Mouse (Mus musculus) frontal cortex, postnatal 25 days (tissue): ENCODE data around the gene Slc30a7.

Experiments used
- DNase-seq, 2 experiments: peaks; one replicate each; pipeline ENCODE4 v3.0.0; 2022; ENCODE audit warnings: low spot score in 2 of 2

The Slc30a7 gene

DNA sequence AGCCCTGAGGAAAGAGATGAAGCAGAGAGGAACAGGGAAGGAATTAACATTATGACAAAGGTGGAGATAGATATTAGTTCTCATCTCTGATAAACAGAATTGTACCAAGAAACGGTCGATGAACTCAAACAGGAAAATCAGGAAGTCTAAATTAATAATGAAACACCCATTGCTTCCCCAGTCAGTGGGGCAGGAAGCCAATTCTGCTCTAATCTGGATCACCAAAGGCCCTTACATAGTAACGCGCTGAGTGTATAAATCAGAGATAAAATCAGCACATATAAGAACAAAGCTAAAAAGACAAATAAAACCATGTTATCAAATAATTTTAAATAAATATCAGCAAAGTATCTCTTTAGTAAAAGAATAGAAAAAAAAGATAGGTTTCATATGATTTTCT is 15.1 kb downstream of the Slc30a7 start:
- no peak for DNase-seq

DNA sequence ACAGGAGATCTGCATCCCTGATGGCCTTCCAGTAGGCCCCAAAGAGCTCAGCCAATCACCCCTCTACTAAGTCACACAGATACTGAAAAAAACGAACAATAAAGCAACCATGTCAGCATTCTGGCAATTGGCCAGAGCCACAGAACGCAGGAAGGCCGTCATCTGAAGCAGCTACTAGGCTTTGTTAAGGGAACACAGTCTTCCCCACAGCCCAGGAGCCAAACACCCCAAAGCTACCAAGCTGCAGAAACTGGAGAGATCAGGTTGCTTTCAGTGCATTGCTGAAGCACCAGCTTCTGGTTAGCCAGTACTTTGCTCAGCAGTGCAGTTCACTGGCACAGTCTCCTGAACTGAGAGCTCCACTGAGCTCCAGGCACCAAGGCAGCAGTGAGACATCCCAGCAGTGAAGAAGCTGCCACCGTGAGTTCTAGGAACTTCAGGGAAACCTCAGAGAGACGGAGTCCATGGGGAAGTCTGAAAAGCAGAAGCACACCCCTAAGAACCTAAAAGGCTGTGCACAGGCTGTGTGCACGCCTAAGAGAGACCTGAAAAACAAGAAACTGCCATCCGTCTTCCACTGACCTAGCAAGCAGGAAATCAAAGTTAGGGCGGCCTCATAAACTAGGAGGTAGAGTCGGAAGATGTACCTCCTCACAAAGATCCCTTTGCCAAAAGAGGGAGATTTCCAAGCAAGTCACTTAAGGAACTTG is 21.9 kb downstream of the Slc30a7 start:
- DNase-seq: no peak

GRCm38 (mm10) chr3:115984653-115985052 is 22.6 kb downstream of the Slc30a7 start:
- no peak for DNase-seq

- DNase-seq: no peak
Measured at GRCm38 (mm10) chr3:115983217-115983616, 24.0 kb downstream of the Slc30a7 start.

DNA sequence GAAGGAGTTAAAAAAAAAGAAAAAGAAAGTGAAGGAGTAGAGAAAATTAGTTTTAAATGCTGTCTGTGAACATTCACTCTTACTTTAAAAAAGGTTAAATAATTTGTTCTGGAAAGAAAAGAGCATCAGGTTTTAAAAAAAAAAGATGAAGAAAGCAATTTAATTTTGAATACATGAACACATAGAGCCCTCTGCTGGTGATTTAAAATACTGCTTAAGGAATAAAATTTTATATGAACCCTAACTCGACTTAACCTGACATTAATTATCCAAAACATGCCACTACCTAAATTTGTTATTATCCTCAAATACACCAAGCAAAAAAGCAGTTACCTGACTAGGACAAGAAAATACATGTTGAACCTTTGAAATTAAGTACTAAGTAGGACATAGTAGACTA is 28.2 kb downstream of the Slc30a7 start:
- no peak for DNase-seq

GRCm38 (mm10) chr3:115974995-115975394 is 32.2 kb downstream of the Slc30a7 start:
- DNase-seq: no peak

DNA sequence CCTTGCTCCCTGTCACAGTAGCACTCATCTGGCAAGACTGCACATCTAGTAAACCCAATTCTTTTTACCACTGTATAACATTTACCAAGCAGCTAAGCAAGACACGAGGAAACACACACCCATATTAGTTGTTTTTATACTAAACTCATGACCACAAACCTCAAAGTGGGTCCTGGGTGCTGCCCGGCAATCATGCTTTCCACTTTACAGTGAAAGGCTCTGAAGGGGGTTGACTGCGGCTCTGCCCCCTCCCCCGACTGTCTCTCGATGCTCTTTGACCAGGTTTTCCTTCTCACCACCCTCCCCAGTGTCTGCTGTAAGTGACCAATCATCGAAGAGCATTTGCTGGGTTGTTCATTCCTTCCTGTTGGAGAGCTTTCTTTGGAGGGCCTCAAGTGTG is 33.0 kb downstream of the Slc30a7 start:
- no peak for DNase-seq

DNA sequence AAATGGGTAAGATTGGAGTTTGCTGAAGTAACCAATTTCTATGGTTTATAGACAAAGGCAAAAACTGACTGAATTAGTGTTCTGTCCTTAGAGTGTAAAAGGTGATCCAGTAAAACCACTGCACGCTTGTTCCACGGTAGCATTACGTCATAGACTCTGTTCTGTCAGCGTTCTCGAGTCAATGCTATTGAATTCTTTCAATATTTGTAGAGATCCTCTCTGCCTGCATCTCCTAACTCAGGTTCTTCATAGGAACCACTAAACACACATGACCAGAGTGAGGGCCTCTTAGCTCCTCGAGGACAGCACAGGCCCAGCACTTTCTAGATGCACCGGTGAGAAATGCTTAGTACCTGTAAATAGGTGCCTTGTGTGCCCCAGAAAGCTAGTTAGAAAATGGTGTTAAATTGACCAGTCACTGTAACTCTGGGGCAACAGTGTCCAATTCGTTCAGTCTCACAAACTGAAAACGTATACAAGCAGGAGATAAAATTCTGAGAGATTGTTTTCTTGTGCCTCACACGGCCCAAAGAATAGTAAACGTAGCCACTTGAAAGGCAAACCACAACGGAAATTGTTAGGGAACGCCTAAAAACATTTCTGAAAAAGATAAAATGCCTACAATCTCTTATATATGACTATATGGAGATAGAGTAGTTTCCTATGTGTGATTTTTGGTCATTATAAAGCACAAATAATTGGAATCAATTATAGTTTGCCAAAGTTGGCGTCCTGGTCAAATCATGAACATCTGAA is 35.1 kb downstream of the Slc30a7 start:
- DNase-seq: no peak

GRCm38 (mm10) chr3:115971045-115971785 is 36.0 kb downstream of the Slc30a7 start:
- DNase-seq: no peak

- DNase-seq: no peak
Measured at GRCm38 (mm10) chr3:115968745-115969530, 38.3 kb downstream of the Slc30a7 start.

DNA sequence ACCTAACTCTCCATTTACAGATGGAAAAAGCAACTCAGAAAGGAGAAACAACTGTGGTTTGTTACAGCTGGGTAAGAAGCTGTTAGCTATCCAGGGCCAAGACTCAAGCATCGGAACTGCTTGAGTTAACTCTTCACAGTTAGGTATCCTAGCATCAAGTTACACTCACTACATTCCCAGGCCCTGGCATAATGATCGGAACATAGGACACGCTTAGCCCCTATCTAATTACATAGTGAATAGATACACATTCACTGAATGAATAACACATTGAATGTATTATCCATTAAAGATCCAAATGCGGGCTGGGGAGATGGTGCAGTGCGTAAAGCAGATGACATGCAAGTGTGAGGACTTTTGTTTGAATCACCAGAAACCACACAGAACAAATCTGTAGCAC is 43.1 kb downstream of the Slc30a7 start:
- DNase-seq: no peak

DNA sequence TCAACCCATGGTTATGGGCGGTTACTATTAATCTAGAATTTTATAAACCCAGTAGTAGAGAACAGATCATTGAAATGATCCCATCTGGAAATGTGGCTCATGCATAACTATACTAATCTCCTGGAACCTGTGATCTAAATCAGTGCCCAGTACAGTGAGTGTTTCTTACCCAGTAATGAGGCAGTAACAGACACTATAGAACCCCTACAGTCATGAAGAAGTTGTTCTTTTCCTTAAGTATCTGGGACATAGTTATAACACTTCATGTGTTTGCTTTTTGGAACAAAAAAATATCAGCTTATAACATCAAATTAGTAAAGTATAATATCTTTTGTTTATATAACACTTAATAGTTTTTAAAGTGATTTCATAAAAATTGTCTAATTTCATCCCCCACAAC is 43.6 kb downstream of the Slc30a7 start:
- no peak for DNase-seq

GRCm38 (mm10) chr3:115962028-115962415 is 45.2 kb downstream of the Slc30a7 start:
- DNase-seq: no peak

DNA sequence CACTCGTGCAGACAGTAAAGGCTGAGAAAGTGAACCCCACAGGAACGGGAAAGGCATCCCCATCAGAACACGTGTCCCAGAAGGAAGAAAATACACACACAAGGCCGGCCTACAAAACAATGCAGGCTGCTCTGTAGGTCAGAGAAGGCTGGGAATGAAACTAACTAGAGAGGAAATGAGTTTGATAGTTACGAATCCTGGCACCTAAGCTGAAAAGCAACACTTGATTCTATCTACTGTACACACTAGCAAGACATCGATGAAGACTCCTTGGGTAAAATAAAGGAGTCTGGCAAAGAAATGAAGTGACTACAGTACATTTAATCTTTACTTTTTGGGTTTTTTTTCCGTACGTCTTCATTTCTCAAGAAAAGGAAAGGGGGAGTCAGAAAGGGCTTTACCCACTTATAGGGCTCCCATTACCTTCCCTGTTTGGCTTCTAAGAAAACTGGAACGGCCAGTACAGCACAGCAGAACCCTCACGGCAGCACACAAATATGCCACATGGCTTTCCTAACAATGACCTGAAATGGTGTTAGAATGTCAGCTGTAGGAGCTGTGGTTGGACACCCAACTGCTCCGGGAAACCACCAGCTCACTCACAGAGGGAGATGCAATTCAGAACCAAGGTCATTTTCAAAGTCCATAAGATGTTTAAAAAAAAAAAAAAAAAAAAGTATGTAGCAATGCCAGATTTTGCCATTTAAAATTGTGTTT is 45.7 kb downstream of the Slc30a7 start:
- no peak for DNase-seq

DNA sequence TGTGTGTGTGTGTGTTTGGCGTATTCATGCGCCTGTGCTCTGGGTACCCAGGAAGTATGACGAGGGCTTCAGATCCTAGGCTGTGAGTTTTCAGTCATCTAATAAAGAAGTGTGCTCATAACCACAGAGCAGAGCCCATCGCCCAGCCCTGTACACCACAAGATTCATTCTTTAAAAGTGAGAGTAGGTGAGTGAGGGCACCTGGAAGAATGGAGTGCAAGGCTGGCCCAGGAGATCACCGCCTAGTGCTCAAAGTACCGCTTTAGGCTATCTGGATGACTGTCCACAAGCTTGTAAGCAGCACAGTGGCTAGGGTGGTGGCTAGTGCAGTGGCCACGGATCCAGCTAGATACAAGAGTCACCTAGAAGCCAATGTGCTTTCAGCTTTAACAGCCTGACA is 50.0 kb downstream of the Slc30a7 start:
- no peak for DNase-seq

GRCm38 (mm10) chr3:115953088-115953487 is 54.1 kb downstream of the Slc30a7 start:
- DNase-seq: no peak

GRCm38 (mm10) chr3:115952356-115952755 is 54.9 kb downstream of the Slc30a7 start:
- no peak for DNase-seq

DNA sequence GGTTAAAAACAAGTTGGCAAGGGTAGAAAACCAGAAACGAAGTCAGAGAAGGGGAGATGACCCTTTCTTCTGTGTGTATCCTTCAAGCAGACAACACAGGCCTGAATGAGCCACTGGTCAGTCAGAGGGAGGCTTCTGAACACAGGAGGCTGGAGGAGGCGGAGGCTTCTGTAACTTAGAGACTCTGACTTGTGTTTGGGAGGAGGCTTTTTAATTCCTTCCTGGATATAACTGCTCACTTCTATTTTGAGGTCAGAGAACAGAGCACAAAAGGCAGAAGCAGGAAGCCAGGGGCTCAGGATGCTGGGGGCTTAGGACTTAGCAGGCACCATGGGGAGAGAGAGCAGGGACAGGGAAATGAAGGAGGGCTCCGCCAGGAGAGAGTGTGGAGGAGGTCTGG is 56.0 kb downstream of the Slc30a7 start:
- no peak for DNase-seq

DNA sequence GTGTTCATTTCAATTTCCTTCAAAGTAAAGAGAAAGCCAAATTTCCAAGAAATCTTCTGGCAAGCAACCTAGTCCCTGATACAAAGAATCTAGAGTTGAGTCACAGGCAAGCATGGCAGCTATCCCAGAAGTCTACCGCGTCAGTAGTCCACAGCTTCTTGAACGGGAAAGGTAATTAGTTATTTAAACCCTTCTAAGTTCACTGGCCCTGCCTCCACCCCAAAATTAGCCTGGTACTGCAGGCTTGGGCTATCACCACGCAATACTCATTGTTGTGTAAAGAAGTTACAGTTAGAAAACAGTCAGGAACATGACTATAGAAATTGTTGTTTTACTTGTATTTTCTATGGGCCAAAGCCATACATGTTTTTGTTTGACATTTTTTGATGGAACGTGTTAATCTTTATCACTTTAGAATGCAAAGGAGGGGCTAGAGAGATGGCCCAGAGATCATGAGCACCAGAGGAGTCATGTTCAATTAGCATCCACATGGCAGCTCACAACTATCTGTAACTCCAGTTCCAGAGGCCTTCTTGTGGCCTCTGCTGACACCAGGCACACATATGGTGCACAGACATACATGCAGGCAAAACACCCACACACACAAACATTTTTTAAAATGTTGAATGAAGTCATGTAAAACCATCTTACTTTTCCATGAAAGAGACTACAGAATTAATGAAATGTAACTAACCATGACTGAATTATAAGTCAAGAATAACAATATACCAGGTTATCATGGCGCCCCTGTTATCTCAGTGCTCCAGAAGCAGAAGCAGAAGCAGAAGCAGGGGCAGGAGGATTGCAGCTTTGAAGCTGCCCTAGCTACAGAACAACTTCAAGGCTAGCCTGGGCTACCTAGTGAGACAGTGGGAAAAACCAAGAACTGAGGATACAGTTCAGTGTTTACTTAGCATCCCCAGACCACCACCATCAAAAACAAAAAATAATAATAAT is 57.0 kb downstream of the Slc30a7 start:
- DNase-seq: no peak
